Mouse (Mus musculus) lung, adult 2 months (tissue): ENCODE measurements around the gene Qrich2.

Source experiments
- CTCF ChIP-seq: fragments of 200-500 bp; IDR thresholded peaks from 2 replicates; pipeline ENCODE4 v1.5.1; 2011; ENCODE audit warnings: mild to moderate bottlenecking, low read length, control low read depth; ENCODE audit not compliant: insufficient read depth
- POLR2A ChIP-seq: fragments of 200-500 bp; IDR thresholded peaks from 2 replicates; pipeline ENCODE4 v1.6.1; 2011; ENCODE audit warnings: low read depth, mild to moderate bottlenecking, control low read depth, low read length, borderline replicate concordance; ENCODE audit errors: extremely low read depth

DNA sequence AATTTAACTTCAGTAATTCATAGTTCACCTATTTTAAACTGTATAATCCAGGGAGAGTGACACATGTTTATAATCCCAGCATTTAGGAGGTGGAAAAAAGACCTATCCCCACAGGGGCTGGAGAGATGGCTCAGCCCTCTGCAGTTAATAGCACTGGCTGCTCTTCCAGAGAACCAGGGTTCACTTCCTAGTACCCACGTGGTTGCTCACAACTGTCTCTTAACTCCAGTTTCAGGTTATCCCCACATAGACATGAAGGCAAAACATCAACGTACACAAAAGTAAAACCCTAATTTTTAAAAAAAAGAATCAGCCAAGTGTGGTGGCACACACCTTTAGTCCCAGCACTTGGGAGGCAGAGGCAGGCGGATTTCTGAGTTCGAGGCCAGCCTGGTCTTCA lies 60.4 kb downstream of the Qrich2 start:
- TF ChIP-seq POLR2A (no peak), CTCF (no peak)
